Mouse (Mus musculus): ENCODE measurements around the gene Amz1.

DNA sequence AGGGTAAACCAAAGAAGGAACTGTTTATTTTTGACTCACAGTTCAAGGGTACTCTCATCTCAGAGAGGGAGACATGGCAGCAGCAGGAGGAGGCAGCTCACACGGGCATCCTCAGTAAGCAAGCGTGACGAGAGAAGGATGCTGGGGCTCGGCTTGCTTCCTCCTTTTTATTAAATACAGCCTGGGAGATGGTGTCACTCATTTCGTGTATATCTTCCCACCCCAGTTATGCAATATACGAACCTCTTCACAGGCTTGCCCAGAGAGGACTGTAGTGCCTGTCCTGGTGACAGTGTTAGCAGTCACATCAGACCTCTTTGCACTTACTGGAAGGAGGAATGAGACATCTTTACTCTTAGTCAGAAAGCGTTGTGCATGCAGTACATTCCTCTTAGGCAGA is 3.2 kb upstream of the Amz1 start:
- no peak for TF ChIP-seq POLR2A (IDR thresholded peaks at IDR 0.05; ENCODE audit: control insufficient read depth, low read depth, low read length)
- TF ChIP-seq CTCF (IDR thresholded peaks at IDR 0.05; ENCODE audit: control insufficient read depth, insufficient read depth, insufficient replicate concordance, low read depth, low read length): no peak
